Mouse (Mus musculus) MEL (cell line): ENCODE data around the gene Olfr435. TPM values are rescaled to one million over a fixed set of nuclear protein-coding genes. Genes with fewer than 3 reads are reported as not detected.

Experiments used
- DNase-seq: peaks from one replicate; pipeline ENCODE4 v3.0.0; 2011; ENCODE audit warnings: low read depth, low spot score
- H3K27ac ChIP-seq: 2 replicates; pipeline ENCODE4 v1.5.1; 2012; ENCODE audit warnings: low read depth, mild to moderate bottlenecking, control low read depth, low read length, moderate library complexity; ENCODE audit not compliant: control insufficient read depth
- H3K27me3 ChIP-seq, 2 experiments: fragments of 150-350 bp in 1 of 2; sonication (generic) in 1 of 2; 2 replicates each; pipeline ENCODE4 v1.6.1; 2012; ENCODE audit warnings: low read length in 2 of 2, mild to moderate bottlenecking in 2 of 2, improper control_type of control experiment in 1 of 2, moderate library complexity in 1 of 2; ENCODE audit not compliant: insufficient read depth in 2 of 2, control insufficient read depth in 1 of 2
- H3K36me3 ChIP-seq, 2 experiments: 2 replicates each; pipeline ENCODE4 v1.6.1; 2012 to 2014; ENCODE audit warnings: low read length in 2 of 2, improper control_type of control experiment in 1 of 2, inconsistent platforms in 1 of 2, mild to moderate bottlenecking in 1 of 2; ENCODE audit not compliant: insufficient read depth in 2 of 2, control insufficient read depth in 1 of 2
- H3K4me1 ChIP-seq, 2 experiments: fragments of 150-350 bp in 1 of 2; sonication (generic) in 1 of 2; 2 replicates each; pipeline ENCODE4 v1.6.1; 2012; ENCODE audit warnings: low read length in 2 of 2, improper control_type of control experiment in 1 of 2, mild to moderate bottlenecking in 1 of 2; ENCODE audit not compliant: insufficient read depth in 2 of 2, control insufficient read depth in 1 of 2
- H3K4me3 ChIP-seq, 2 experiments: fragments of 150-350 bp in 1 of 2; sonication (generic) in 1 of 2; 2 replicates each; pipeline ENCODE4 v1.5.1; 2012; ENCODE audit warnings: low read depth in 2 of 2, low read length in 2 of 2, mild to moderate bottlenecking in 2 of 2, moderate library complexity in 2 of 2, control low read depth in 1 of 2, improper control_type of control experiment in 1 of 2; ENCODE audit not compliant: control insufficient read depth in 1 of 2, insufficient read depth in 1 of 2
- H3K79me2 ChIP-seq: 2 replicates; pipeline ENCODE4 v1.6.1; 2012; ENCODE audit warnings: mild to moderate bottlenecking, low read length, moderate library complexity; ENCODE audit not compliant: control insufficient read depth, poor library complexity, insufficient read depth
- H3K9ac ChIP-seq: 2 replicates; pipeline ENCODE4 v1.6.1; 2012; ENCODE audit warnings: low read depth, mild to moderate bottlenecking, control low read depth, low read length, moderate library complexity; ENCODE audit not compliant: control insufficient read depth, poor library complexity, severe bottlenecking
- H3K9me3 ChIP-seq: fragments of 150-350 bp; sonication (generic); replicated peaks from 2 replicates; pipeline ENCODE4 v1.6.1; 2012; ENCODE audit warnings: mild to moderate bottlenecking, low read length, improper control_type of control experiment, moderate library complexity; ENCODE audit not compliant: insufficient read depth
- BHLHE40 ChIP-seq: IDR thresholded peaks from 2 replicates; pipeline ENCODE4 v1.6.1; 2012; ENCODE audit warnings: low read depth, mild to moderate bottlenecking, inconsistent platforms, low read length, improper control_type of control experiment, borderline replicate concordance
- ELF1 ChIP-seq: IDR thresholded peaks from 2 replicates; pipeline ENCODE4 v1.6.1; 2014; ENCODE audit warnings: low read depth, mild to moderate bottlenecking, inconsistent platforms, low read length, improper control_type of control experiment, moderate library complexity
- ETS1 ChIP-seq: IDR thresholded peaks from 2 replicates; pipeline ENCODE4 v1.6.1; 2012; ENCODE audit warnings: low read depth, mild to moderate bottlenecking, inconsistent platforms, low read length, improper control_type of control experiment, moderate library complexity
- MEF2A ChIP-seq: IDR thresholded peaks from 2 replicates; pipeline ENCODE4 v1.6.1; 2014; ENCODE audit warnings: low read depth, mild to moderate bottlenecking, inconsistent platforms, low read length, improper control_type of control experiment; ENCODE audit not compliant: poor library complexity, insufficient replicate concordance, severe bottlenecking; ENCODE audit errors: extremely low read depth
- NELFE ChIP-seq: IDR thresholded peaks from 2 replicates; pipeline ENCODE4 v1.6.1; 2011; ENCODE audit warnings: low read depth, low read length, improper control_type of control experiment
- POLR2A ChIP-seq, 2 experiments: IDR thresholded peaks; 2 replicates each; pipeline ENCODE4 v1.6.1; 2011 to 2012; ENCODE audit warnings: low read length in 2 of 2, mild to moderate bottlenecking in 2 of 2, control low read depth in 1 of 2, improper control_type of control experiment in 1 of 2, low read depth in 1 of 2, moderate library complexity in 1 of 2; ENCODE audit not compliant: control insufficient read depth in 1 of 2, insufficient read depth in 1 of 2, poor library complexity in 1 of 2
- RAD21 ChIP-seq: IDR thresholded peaks from 2 replicates; pipeline ENCODE4 v1.6.1; 2011; ENCODE audit warnings: mild to moderate bottlenecking, low read depth, low read length, improper control_type of control experiment
- SMC3 ChIP-seq: IDR thresholded peaks from 2 replicates; pipeline ENCODE4 v1.6.1; 2011; ENCODE audit warnings: low read depth, low read length, improper control_type of control experiment
- TAL1 ChIP-seq: IDR thresholded peaks from 2 replicates; pipeline ENCODE4 v1.6.1; 2012; ENCODE audit warnings: mild to moderate bottlenecking, inconsistent platforms, low read length, moderate library complexity, mixed read lengths
- TBP ChIP-seq: IDR thresholded peaks from 2 replicates; pipeline ENCODE4 v1.8.0; 2011; ENCODE audit warnings: low read depth, low read length, improper control_type of control experiment
- USF2 ChIP-seq, 2 experiments: IDR thresholded peaks; 2 replicates each; pipeline ENCODE4 v1.6.1; 2011 to 2012; ENCODE audit warnings: improper control_type of control experiment in 2 of 2, low read length in 2 of 2, borderline replicate concordance in 1 of 2, inconsistent platforms in 1 of 2, low read depth in 1 of 2, mild to moderate bottlenecking in 1 of 2; ENCODE audit not compliant: insufficient read depth in 1 of 2
- ZC3H11A ChIP-seq: IDR thresholded peaks from 2 replicates; pipeline ENCODE4 v1.6.1; 2012; ENCODE audit warnings: low read depth, mild to moderate bottlenecking, inconsistent platforms, low read length, improper control_type of control experiment
- ZKSCAN1 ChIP-seq: IDR thresholded peaks from 2 replicates; pipeline ENCODE4 v1.6.1; 2012; ENCODE audit warnings: low read depth, mild to moderate bottlenecking, inconsistent platforms, low read length, improper control_type of control experiment, moderate library complexity
- polyA plus RNA-seq, 2 experiments: library from polyadenylated mRNA; stranded (reverse) in 1 of 2; unstranded in 1 of 2; fragments of >175 nt in 1 of 2; fragments of >200 nt in 1 of 2; gene quantifications; 2 replicates each; pipeline versions ENCODE4 v1.2.1 to v1.2.4; 2012; ENCODE audit warnings: low replicate concordance in 2 of 2, low read depth in 1 of 2; ENCODE audit not compliant: insufficient read length in 2 of 2, insufficient read depth in 1 of 2, missing spikeins in 1 of 2
- total RNA-seq: library from RNA; depleted of rRNA; stranded (reverse); fragments of 300-350 nt; gene quantifications from 2 replicates; pipeline ENCODE4 v1.2.3, GENCODE M21; 2012

Gene Olfr435
- total and polyA plus RNA-seq, 3 experiments = not detected

DNA sequence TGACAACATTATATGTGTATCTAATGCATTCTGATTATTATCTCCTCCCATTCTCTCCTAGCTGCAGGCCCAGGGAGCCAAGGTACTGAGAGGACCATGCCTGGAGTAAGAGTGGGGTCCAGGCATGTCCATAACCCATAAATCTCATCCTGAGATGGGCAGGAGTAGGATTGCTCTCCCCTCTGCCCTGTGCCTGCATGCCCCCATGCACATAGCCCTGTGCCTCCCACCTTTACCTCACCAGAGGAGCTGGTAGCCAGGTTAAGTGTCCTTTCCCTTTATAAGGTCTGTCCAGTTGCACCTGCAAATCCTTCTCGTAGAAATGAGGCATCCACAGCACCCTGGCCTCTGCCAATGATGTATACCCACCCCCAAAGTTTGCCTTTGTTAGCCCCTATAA is 18.8 kb upstream of the Olfr435 start:
- Histone ChIP-seq H3K27ac (no peak overlapping the region), H3K4me1 (no peaks in the 10 kb centered on the region), H3K9ac (no peak overlapping the region), H3K79me2 (no peaks in the 10 kb centered on the region), H3K36me3 (no peaks in the 10 kb centered on the region), H3K4me3 (no peak overlapping the region), H3K9me3 (no peaks in the 10 kb centered on the region), H3K27me3 (no peaks in the 10 kb centered on the region)
- no peak for TF ChIP-seq POLR2A (IDR thresholded peaks at IDR 0.05; ENCODE audit: control insufficient read depth in 1 of 2, insufficient read depth in 1 of 2, low read depth in 1 of 2, low read length in 2 of 2, poor library complexity in 1 of 2)
- no peak for TF ChIP-seq SMC3
- TF ChIP-seq NELFE = no peak
- TF ChIP-seq ZC3H11A = no peak
- no peak for DNase-seq

- no peak overlapping the region for H3K4me3 ChIP-seq
- H3K9me3 ChIP-seq = no peaks in the 10 kb centered on the region
- no peaks in the 10 kb centered on the region for H3K4me1 ChIP-seq
- H3K79me2 ChIP-seq = no peaks in the 10 kb centered on the region
- TF ChIP-seq MEF2A (no peak), SMC3 (no peak), USF2 (IDR thresholded peaks at IDR 0.05; ENCODE audit: borderline replicate concordance in 1 of 2, insufficient read depth in 1 of 2, low read depth in 1 of 2, low read length in 2 of 2) (no peak), TAL1 (no peak), NELFE (no peak), TBP (no peak), ZC3H11A (no peak), BHLHE40 (no peak), ZKSCAN1 (no peak), ELF1 (no peak), RAD21 (no peak), ETS1 (no peak)
- no peaks in the 10 kb centered on the region for H3K36me3 ChIP-seq
- H3K9ac ChIP-seq = no peak overlapping the region
- DNase-seq = no peak
- H3K27me3 ChIP-seq = no peaks in the 10 kb centered on the region
- no peak overlapping the region for H3K27ac ChIP-seq
Measured at GRCm38 (mm10) chr6:43178584-43179501, 18.1 kb upstream of the Olfr435 start.
